Mouse (Mus musculus): ENCODE results near the gene Tspan2. TPM values are rescaled to one million over a fixed set of nuclear protein-coding genes. Genes with fewer than 3 reads are reported as not detected.

The Tspan2 gene
- 25.8 and 26.9 TPM in 2 replicates for polyA plus RNA-seq (2014; fragmentation: Nextera tagmentation; extraction: Ambion mirVana)

- Histone ChIP-seq H3K27ac (ENCODE audit: low read length) (peak within 1 kb of the TSS; percentile 85), H3K4me3 (ENCODE audit: low read depth, low read length) (peak within 1 kb of the TSS; percentile 58), H3K27me3 (ENCODE audit: control insufficient read depth, insufficient read depth, low read length) (no peaks in the 10 kb centered on the region), H3K9ac (replicated peaks; ENCODE audit: low read depth, low read length) (peak within 1 kb of the TSS; percentile 60), H3K4me2 (replicated peaks; ENCODE audit: low read depth, low read length) (peak within 1 kb of the TSS; percentile 71), H3K9me3 (ENCODE audit: control insufficient read depth, low read depth, low read length) (no peaks in the 10 kb centered on the region), H3K4me1 (ENCODE audit: control insufficient read depth, insufficient read depth, low read length) (peaks cover 6% of the 10 kb centered on the region; the same call in 1 of the 2 replicates), H3K36me3 (ENCODE audit: control insufficient read depth, insufficient read depth, low read length) (no peaks in the 10 kb centered on the region)
- WGBS: under 1% methylated on average over 53 of the region's 54 CpGs
- ATAC-seq (ENCODE audit: insufficient number of reproducible peaks, insufficient read depth, low FRiP score, low read depth): peak; percentile 84
Observed at GRCm38 (mm10) chr3:102734313-102735030, at the start of gene Tspan2. Tspan2 (plus strand) TSS chr3:102734529.

- no peak overlapping the region for H3K4me3 ChIP-seq (ENCODE audit: low read depth, low read length)
- no peaks in the 10 kb centered on the region for H3K36me3 ChIP-seq (ENCODE audit: control insufficient read depth, insufficient read depth, low read length)
- H3K9ac ChIP-seq (replicated peaks; ENCODE audit: low read depth, low read length): no peak overlapping the region
- no peak for ATAC-seq (ENCODE audit: insufficient number of reproducible peaks, insufficient read depth, low FRiP score, low read depth)
- 95% methylated on average over 5 of the region's 5 CpGs for WGBS
- H3K27me3 ChIP-seq (ENCODE audit: control insufficient read depth, insufficient read depth, low read length): no peaks in the 10 kb centered on the region
- H3K9me3 ChIP-seq (ENCODE audit: control insufficient read depth, low read depth, low read length): no peaks in the 10 kb centered on the region
- H3K27ac ChIP-seq (ENCODE audit: low read length): no peak overlapping the region
- peaks cover 8% of the 10 kb centered on the region for H3K4me1 ChIP-seq (ENCODE audit: control insufficient read depth, insufficient read depth, low read length)
- no peak overlapping the region for H3K4me2 ChIP-seq (replicated peaks; ENCODE audit: low read depth, low read length)
Observed at GRCm38 (mm10) chr3:102686861-102687260, 47.5 kb upstream of the Tspan2 start.

GRCm38 (mm10) chr3:102687852-102688251, 46.5 kb upstream of the Tspan2 start:
- no peak for ATAC-seq (ENCODE audit: insufficient number of reproducible peaks, insufficient read depth, low FRiP score, low read depth)
- Histone ChIP-seq H3K4me2 (replicated peaks; ENCODE audit: low read depth, low read length) (no peak overlapping the region), H3K27me3 (ENCODE audit: control insufficient read depth, insufficient read depth, low read length) (no peaks in the 10 kb centered on the region), H3K4me3 (ENCODE audit: low read depth, low read length) (no peak overlapping the region), H3K27ac (ENCODE audit: low read length) (peak overlapping the region; percentile 11; the same call in 1 of the 2 replicates), H3K36me3 (ENCODE audit: control insufficient read depth, insufficient read depth, low read length) (no peaks in the 10 kb centered on the region), H3K4me1 (ENCODE audit: control insufficient read depth, insufficient read depth, low read length) (peaks cover 8% of the 10 kb centered on the region), H3K9ac (replicated peaks; ENCODE audit: low read depth, low read length) (no peak overlapping the region), H3K9me3 (ENCODE audit: control insufficient read depth, low read depth, low read length) (no peaks in the 10 kb centered on the region)
- 45% methylated on average over 8 of the region's 8 CpGs for WGBS

GRCm38 (mm10) chr3:102691802-102692484, 42.4 kb upstream of the Tspan2 start:
- no peak overlapping the region for H3K4me3 ChIP-seq (ENCODE audit: low read depth, low read length)
- no peak overlapping the region for H3K9ac ChIP-seq (replicated peaks; ENCODE audit: low read depth, low read length)
- WGBS: 43% methylated on average over 11 of the region's 11 CpGs
- ATAC-seq (ENCODE audit: insufficient number of reproducible peaks, insufficient read depth, low FRiP score, low read depth): peak; percentile 73; the same call in 1 of the 2 replicates
- no peak overlapping the region for H3K4me2 ChIP-seq (replicated peaks; ENCODE audit: low read depth, low read length)
- H3K4me1 ChIP-seq (ENCODE audit: control insufficient read depth, insufficient read depth, low read length): peaks cover 5% of the 10 kb centered on the region
- H3K9me3 ChIP-seq (ENCODE audit: control insufficient read depth, low read depth, low read length): no peaks in the 10 kb centered on the region
- no peaks in the 10 kb centered on the region for H3K36me3 ChIP-seq (ENCODE audit: control insufficient read depth, insufficient read depth, low read length)
- H3K27ac ChIP-seq (ENCODE audit: low read length): no peak overlapping the region
- no peaks in the 10 kb centered on the region for H3K27me3 ChIP-seq (ENCODE audit: control insufficient read depth, insufficient read depth, low read length)

GRCm38 (mm10) chr3:102692758-102693325, 41.5 kb upstream of the Tspan2 start:
- H3K9me3 ChIP-seq (ENCODE audit: control insufficient read depth, low read depth, low read length): no peaks in the 10 kb centered on the region
- H3K27ac ChIP-seq (ENCODE audit: low read length): no peak overlapping the region
- no peak overlapping the region for H3K4me3 ChIP-seq (ENCODE audit: low read depth, low read length)
- H3K27me3 ChIP-seq (ENCODE audit: control insufficient read depth, insufficient read depth, low read length): no peaks in the 10 kb centered on the region
- no peak overlapping the region for H3K9ac ChIP-seq (replicated peaks; ENCODE audit: low read depth, low read length)
- no peaks in the 10 kb centered on the region for H3K36me3 ChIP-seq (ENCODE audit: control insufficient read depth, insufficient read depth, low read length)
- H3K4me1 ChIP-seq (ENCODE audit: control insufficient read depth, insufficient read depth, low read length): peaks cover 5% of the 10 kb centered on the region
- no peak overlapping the region for H3K4me2 ChIP-seq (replicated peaks; ENCODE audit: low read depth, low read length)
- WGBS: 78% methylated on average over 7 of the region's 7 CpGs
- no peak for ATAC-seq (ENCODE audit: insufficient number of reproducible peaks, insufficient read depth, low FRiP score, low read depth)

GRCm38 (mm10) chr3:102698127-102698526, 36.2 kb upstream of the Tspan2 start:
- 60% methylated on average over 2 of the region's 2 CpGs for WGBS
- H3K36me3 ChIP-seq (ENCODE audit: control insufficient read depth, insufficient read depth, low read length): no peaks in the 10 kb centered on the region
- no peaks in the 10 kb centered on the region for H3K4me1 ChIP-seq (ENCODE audit: control insufficient read depth, insufficient read depth, low read length)
- H3K4me3 ChIP-seq (ENCODE audit: low read depth, low read length): no peak overlapping the region
- H3K9me3 ChIP-seq (ENCODE audit: control insufficient read depth, low read depth, low read length): no peaks in the 10 kb centered on the region
- H3K27ac ChIP-seq (ENCODE audit: low read length): no peak overlapping the region
- H3K4me2 ChIP-seq (replicated peaks; ENCODE audit: low read depth, low read length): no peak overlapping the region
- ATAC-seq (ENCODE audit: insufficient number of reproducible peaks, insufficient read depth, low FRiP score, low read depth): no peak
- H3K27me3 ChIP-seq (ENCODE audit: control insufficient read depth, insufficient read depth, low read length): no peaks in the 10 kb centered on the region
- no peak overlapping the region for H3K9ac ChIP-seq (replicated peaks; ENCODE audit: low read depth, low read length)

GRCm38 (mm10) chr3:102701303-102701702, 33.0 kb upstream of the Tspan2 start:
- 73% methylated on average over 4 of the region's 4 CpGs for WGBS
- Histone ChIP-seq H3K4me2 (replicated peaks; ENCODE audit: low read depth, low read length) (no peak overlapping the region), H3K4me3 (ENCODE audit: low read depth, low read length) (no peak overlapping the region), H3K9me3 (ENCODE audit: control insufficient read depth, low read depth, low read length) (no peaks in the 10 kb centered on the region), H3K27me3 (ENCODE audit: control insufficient read depth, insufficient read depth, low read length) (no peaks in the 10 kb centered on the region), H3K9ac (replicated peaks; ENCODE audit: low read depth, low read length) (no peak overlapping the region), H3K36me3 (ENCODE audit: control insufficient read depth, insufficient read depth, low read length) (no peaks in the 10 kb centered on the region), H3K27ac (ENCODE audit: low read length) (no peak overlapping the region), H3K4me1 (ENCODE audit: control insufficient read depth, insufficient read depth, low read length) (no peaks in the 10 kb centered on the region)
- ATAC-seq (ENCODE audit: insufficient number of reproducible peaks, insufficient read depth, low FRiP score, low read depth): no peak

GRCm38 (mm10) chr3:102701902-102702544, 32.3 kb upstream of the Tspan2 start:
- no peak for ATAC-seq (ENCODE audit: insufficient number of reproducible peaks, insufficient read depth, low FRiP score, low read depth)
- Histone ChIP-seq H3K4me1 (ENCODE audit: control insufficient read depth, insufficient read depth, low read length) (no peaks in the 10 kb centered on the region), H3K4me3 (ENCODE audit: low read depth, low read length) (no peak overlapping the region), H3K9ac (replicated peaks; ENCODE audit: low read depth, low read length) (no peak overlapping the region), H3K9me3 (ENCODE audit: control insufficient read depth, low read depth, low read length) (no peaks in the 10 kb centered on the region), H3K27ac (ENCODE audit: low read length) (no peak overlapping the region), H3K4me2 (replicated peaks; ENCODE audit: low read depth, low read length) (no peak overlapping the region), H3K36me3 (ENCODE audit: control insufficient read depth, insufficient read depth, low read length) (no peaks in the 10 kb centered on the region), H3K27me3 (ENCODE audit: control insufficient read depth, insufficient read depth, low read length) (no peaks in the 10 kb centered on the region)
- 44% methylated on average over 7 of the region's 7 CpGs for WGBS
